Mouse (Mus musculus): ENCODE measurements around the gene Fads2. TPM values are rescaled to one million over a fixed set of nuclear protein-coding genes. Genes with fewer than 3 reads are reported as not detected.

Gene Fads2
- polyA plus RNA-seq, 1 experiment from 2014 or later, result 46.8 TPM

DNA sequence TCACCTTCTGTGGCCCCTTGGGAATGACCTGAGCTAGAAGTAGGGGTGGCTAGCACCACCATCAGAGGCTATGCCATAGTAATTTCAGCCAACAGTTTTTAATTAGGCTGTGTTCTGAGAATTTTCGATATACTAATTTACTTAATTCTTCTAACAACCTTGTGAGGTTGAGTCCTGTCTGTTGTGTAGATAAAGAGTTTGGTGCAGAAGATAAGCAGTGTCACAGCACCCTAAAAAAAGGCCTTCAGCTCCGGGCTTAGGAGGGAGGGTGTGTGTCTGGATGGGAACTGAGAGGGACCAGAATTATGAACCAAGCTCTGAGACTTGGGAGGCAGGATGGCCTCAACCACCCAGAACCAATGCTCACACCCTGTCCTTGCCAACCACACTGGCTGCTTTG is 55.8 kb downstream of the Fads2 start:
- no peak for ATAC-seq
- no peak overlapping the region for H3K27ac ChIP-seq (ENCODE audit: low read depth, low read length)
- no peaks in the 10 kb centered on the region for H3K9me3 ChIP-seq (ENCODE audit: control insufficient read depth)
- no peak overlapping the region for H3K4me3 ChIP-seq (ENCODE audit: low read depth, low read length)
- no peak overlapping the region for H3K4me2 ChIP-seq (replicated peaks; ENCODE audit: low read depth)
- WGBS, result 78% methylated on average over 2 of the region's 2 CpGs
- H3K4me1 ChIP-seq (replicated peaks; ENCODE audit: control insufficient read depth, insufficient read depth, low read length), result peaks cover 7% of the 10 kb centered on the region; the same call in 1 of the 2 replicates
- H3K9ac ChIP-seq (ENCODE audit: low read depth, low read length), result no peak overlapping the region
- TF ChIP-seq CTCF (IDR thresholded peaks at IDR 0.05; ENCODE audit: low read depth), result no peak
- no peaks in the 10 kb centered on the region for H3K27me3 ChIP-seq (replicated peaks; ENCODE audit: control insufficient read depth, insufficient read depth, low read length)
- no peaks in the 10 kb centered on the region; the same call in 1 of the 2 replicates for H3K36me3 ChIP-seq (ENCODE audit: control insufficient read depth, insufficient read depth)

DNA sequence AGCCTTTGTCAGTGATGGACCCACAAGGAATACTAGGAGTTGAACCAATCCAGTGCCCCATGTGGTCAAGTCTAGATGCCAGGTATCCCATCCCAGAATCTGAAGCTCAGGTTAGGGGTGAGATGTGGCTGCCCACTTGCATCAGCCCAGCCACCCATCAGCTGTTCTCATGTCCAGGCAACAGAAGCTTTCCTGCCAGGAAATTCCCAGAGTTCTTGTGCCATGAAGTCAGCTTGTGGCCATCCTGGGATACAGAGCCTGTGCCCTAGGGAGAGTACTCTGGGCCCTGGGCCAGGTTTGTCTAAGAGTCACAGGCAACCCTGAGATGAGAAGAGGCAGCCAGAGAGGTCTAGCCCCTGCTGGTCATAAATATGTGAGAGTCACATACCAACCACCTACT is 57.9 kb downstream of the Fads2 start:
- Histone ChIP-seq H3K4me3 (ENCODE audit: low read depth, low read length) (no peak overlapping the region), H3K36me3 (ENCODE audit: control insufficient read depth, insufficient read depth) (no peaks in the 10 kb centered on the region; the same call in 1 of the 2 replicates), H3K4me1 (replicated peaks; ENCODE audit: control insufficient read depth, insufficient read depth, low read length) (peaks cover 3% of the 10 kb centered on the region; the same call in 1 of the 2 replicates), H3K9ac (ENCODE audit: low read depth, low read length) (no peak overlapping the region), H3K9me3 (ENCODE audit: control insufficient read depth) (no peaks in the 10 kb centered on the region), H3K4me2 (replicated peaks; ENCODE audit: low read depth) (no peak overlapping the region), H3K27me3 (replicated peaks; ENCODE audit: control insufficient read depth, insufficient read depth, low read length) (no peaks in the 10 kb centered on the region), H3K27ac (ENCODE audit: low read depth, low read length) (no peak overlapping the region)
- 0 out of 2 replicates have a peak, but pooled peaks have one; percentile 8 for TF ChIP-seq CTCF (IDR thresholded peaks at IDR 0.05; ENCODE audit: low read depth)
- ATAC-seq, result no peak

DNA sequence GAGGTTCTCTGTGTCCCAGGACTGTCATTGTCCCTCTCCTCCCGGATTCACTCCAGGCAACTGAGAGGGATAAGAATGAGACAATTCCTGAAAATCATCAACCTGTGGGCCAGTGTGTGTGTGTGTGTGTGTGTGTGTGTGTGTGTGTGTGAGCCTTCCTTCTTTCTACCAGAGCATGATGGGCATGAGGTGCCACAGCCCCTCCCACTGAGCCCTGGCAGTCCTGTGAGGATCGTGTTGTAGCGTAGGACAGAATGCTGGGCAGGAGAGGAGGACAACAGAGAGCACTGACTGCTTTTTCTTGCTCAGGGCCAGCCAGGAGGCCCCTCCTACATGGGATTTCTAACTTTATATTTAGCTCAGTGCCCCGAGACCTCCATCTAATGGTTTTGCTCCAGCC is 58.7 kb downstream of the Fads2 start:
- H3K4me3 ChIP-seq (ENCODE audit: low read depth, low read length), result no peak overlapping the region
- no peak overlapping the region for H3K27ac ChIP-seq (ENCODE audit: low read depth, low read length)
- H3K9me3 ChIP-seq (ENCODE audit: control insufficient read depth), result no peaks in the 10 kb centered on the region
- WGBS, result 85% methylated on average over 4 of the region's 4 CpGs
- TF ChIP-seq CTCF (IDR thresholded peaks at IDR 0.05; ENCODE audit: low read depth), result no peak
- H3K9ac ChIP-seq (ENCODE audit: low read depth, low read length), result no peak overlapping the region
- peaks cover 3% of the 10 kb centered on the region; the same call in 1 of the 2 replicates for H3K4me1 ChIP-seq (replicated peaks; ENCODE audit: control insufficient read depth, insufficient read depth, low read length)
- H3K36me3 ChIP-seq (ENCODE audit: control insufficient read depth, insufficient read depth), result no peaks in the 10 kb centered on the region; the same call in 1 of the 2 replicates
- ATAC-seq, result no peak
- H3K4me2 ChIP-seq (replicated peaks; ENCODE audit: low read depth), result peak overlapping the region; percentile 98; the same call in 1 of the 2 replicates
- no peaks in the 10 kb centered on the region for H3K27me3 ChIP-seq (replicated peaks; ENCODE audit: control insufficient read depth, insufficient read depth, low read length)

DNA sequence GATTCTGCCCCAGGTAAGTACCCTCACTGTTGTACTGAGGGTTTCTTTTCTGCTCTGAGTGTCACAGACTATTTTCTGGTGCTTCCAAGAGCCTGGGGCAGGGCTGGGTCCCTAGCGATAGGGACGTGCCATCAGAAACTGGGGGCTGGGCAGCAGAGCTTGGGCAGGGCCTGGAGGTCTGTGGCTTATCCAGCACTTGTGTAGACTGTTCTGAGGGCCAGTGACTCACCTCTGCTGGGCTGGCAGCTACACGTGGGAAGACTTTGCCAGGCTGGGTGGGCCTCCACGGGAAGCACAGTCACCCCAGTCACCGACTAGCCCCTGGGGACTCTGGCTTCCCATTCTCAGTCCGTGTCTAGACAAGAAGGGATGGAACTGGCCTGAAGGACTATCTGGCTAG is 59.3 kb downstream of the Fads2 start:
- 0 out of 2 replicates have a peak overlapping the region, but pooled peaks have one; percentile 51 for H3K9ac ChIP-seq (ENCODE audit: low read depth, low read length)
- TF ChIP-seq CTCF (IDR thresholded peaks at IDR 0.05; ENCODE audit: low read depth), result no peak
- 39% methylated on average over 6 of the region's 6 CpGs for WGBS
- no peaks in the 10 kb centered on the region for H3K27me3 ChIP-seq (replicated peaks; ENCODE audit: control insufficient read depth, insufficient read depth, low read length)
- H3K36me3 ChIP-seq (ENCODE audit: control insufficient read depth, insufficient read depth), result no peaks in the 10 kb centered on the region; the same call in 1 of the 2 replicates
- H3K9me3 ChIP-seq (ENCODE audit: control insufficient read depth), result no peaks in the 10 kb centered on the region
- peak overlapping the region; percentile 98 for H3K4me2 ChIP-seq (replicated peaks; ENCODE audit: low read depth)
- ATAC-seq, result peak; percentile 15; the same call in 1 of the 2 replicates
- peak overlapping the region; percentile 62 for H3K4me3 ChIP-seq (ENCODE audit: low read depth, low read length)
- no peak overlapping the region for H3K27ac ChIP-seq (ENCODE audit: low read depth, low read length)
- H3K4me1 ChIP-seq (replicated peaks; ENCODE audit: control insufficient read depth, insufficient read depth, low read length), result peaks cover 3% of the 10 kb centered on the region; the same call in 1 of the 2 replicates

DNA sequence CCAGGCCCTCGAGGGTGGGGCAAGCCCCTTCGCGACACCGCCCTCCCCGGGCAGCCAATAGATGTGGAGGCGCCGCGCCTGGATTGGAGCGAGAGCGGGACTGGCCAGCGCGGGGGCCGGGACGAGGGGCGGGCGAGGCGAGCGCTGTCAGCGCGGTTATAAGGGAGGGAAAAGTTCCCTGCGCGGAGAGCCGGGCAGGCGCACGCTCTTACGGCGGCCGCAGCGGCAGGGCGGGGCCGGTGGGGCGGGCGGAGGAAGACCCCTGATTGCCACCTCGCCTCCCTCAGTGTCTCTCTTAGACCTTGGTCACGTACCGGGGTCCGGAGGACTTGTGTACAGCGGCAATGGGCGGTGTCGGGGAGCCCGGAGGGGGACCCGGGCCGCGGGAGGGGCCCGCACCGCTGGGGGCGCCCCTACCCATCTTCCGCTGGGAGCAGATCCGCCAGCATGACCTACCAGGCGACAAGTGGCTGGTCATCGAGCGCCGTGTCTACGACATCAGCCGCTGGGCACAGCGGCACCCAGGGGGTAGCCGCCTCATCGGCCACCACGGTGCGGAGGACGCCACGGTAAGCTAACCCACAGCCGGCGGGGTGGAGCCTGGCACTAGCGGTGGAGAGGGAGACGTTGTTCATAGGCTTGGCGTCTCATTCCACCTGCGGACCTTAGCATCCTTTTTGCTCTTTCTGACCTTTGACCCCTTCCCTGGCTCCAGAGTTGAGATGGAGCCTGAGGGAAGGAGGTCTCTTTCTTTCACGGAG is 60.0 kb downstream of the Fads2 start, which contains the start of gene Fads3:
Gene Fads3, plus strand, starts transcription at position 182 of the 761 bp plus-strand sequence.
- ATAC-seq, result peak; percentile 48
- WGBS, result under 1% methylated on average over 66 of the region's 69 CpGs
- peak; percentile 31; the same call in 1 of the 2 replicates for TF ChIP-seq CTCF (IDR thresholded peaks at IDR 0.05; ENCODE audit: low read depth)

DNA sequence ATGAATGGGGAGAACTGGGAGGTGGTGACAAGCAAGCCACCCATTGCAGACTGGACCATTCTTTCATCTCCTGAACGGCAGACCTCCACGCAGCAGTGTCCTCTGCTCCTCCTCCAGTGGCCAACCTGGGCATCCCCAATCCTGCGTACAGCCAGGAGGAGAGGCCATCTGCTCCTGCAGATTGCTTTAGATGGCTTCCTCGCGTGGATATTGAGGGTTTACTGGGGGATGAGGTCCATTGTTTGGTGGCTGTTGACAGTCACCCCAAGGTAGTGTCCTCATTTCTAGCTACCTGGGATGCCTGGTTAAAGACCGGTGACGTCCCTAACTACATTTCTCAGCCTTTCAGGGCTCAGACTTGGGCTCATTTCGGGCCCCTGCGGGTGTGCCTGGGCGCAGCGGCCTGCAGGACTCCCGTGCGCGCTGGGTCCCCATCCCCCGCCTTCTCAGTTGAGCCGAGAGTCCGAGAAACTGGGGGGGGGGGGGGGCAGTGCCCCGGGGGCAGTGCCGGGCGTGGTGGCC is 60.6 kb downstream of the Fads2 start:
- H3K27ac ChIP-seq (ENCODE audit: low read depth, low read length), result no peak overlapping the region
- peak; percentile 7; the same call in 1 of the 2 replicates for ATAC-seq
- H3K4me2 ChIP-seq (replicated peaks; ENCODE audit: low read depth), result peak overlapping the region; percentile 98
- no peaks in the 10 kb centered on the region for H3K27me3 ChIP-seq (replicated peaks; ENCODE audit: control insufficient read depth, insufficient read depth, low read length)
- no peak for TF ChIP-seq CTCF (IDR thresholded peaks at IDR 0.05; ENCODE audit: low read depth)
- H3K36me3 ChIP-seq (ENCODE audit: control insufficient read depth, insufficient read depth), result peaks cover 6% of the 10 kb centered on the region; the same call in 1 of the 2 replicates
- H3K9me3 ChIP-seq (ENCODE audit: control insufficient read depth), result no peaks in the 10 kb centered on the region
- H3K4me3 ChIP-seq (ENCODE audit: low read depth, low read length), result peak overlapping the region; percentile 62
- WGBS, result 15% methylated on average over 19 of the region's 20 CpGs
- H3K4me1 ChIP-seq (replicated peaks; ENCODE audit: control insufficient read depth, insufficient read depth, low read length), result peaks cover 3% of the 10 kb centered on the region; the same call in 1 of the 2 replicates
- peak overlapping the region; percentile 51; the same call in 1 of the 2 replicates for H3K9ac ChIP-seq (ENCODE audit: low read depth, low read length)

More for the DNA sequence above, 60.0 kb downstream of the Fads2 start, which contains the start of gene Fads3:
- Histone ChIP-seq H3K9ac (ENCODE audit: low read depth, low read length) (peak within 1 kb of the TSS; percentile 51), H3K9me3 (ENCODE audit: control insufficient read depth) (no peaks in the 10 kb centered on the region), H3K4me3 (ENCODE audit: low read depth, low read length) (peak within 1 kb of the TSS; percentile 62), H3K36me3 (ENCODE audit: control insufficient read depth, insufficient read depth) (peaks cover under 1% of the 10 kb centered on the region; the same call in 1 of the 2 replicates), H3K4me2 (replicated peaks; ENCODE audit: low read depth) (peak within 1 kb of the TSS; percentile 98), H3K27ac (ENCODE audit: low read depth, low read length) (no peak within 1 kb of the TSS), H3K27me3 (replicated peaks; ENCODE audit: control insufficient read depth, insufficient read depth, low read length) (no peaks in the 10 kb centered on the region), H3K4me1 (replicated peaks; ENCODE audit: control insufficient read depth, insufficient read depth, low read length) (peaks cover 3% of the 10 kb centered on the region; the same call in 1 of the 2 replicates)

Measured in intestine, postnatal 0 days (tissue).